Mouse (Mus musculus) neural tube, embryonic 12.5 days (tissue): ENCODE measurements around the gene Stk32c. TPM values are rescaled to one million over a fixed set of nuclear protein-coding genes. Genes with fewer than 3 reads are reported as not detected.

Experiments
- ATAC-seq: fragments of 200-750 bp; cut with Nextera tagmentation; 2 replicates; pipeline ENCODE4 v1.8.0; 2017; ENCODE audit warnings: low read depth, mild to moderate bottlenecking, moderate TSS enrichment, moderate library complexity; ENCODE audit not compliant: low FRiP score
- H3K27ac ChIP-seq: fragments of 300-500 bp; sonication (generic); 2 replicates; pipeline ENCODE4 v1.5.1; 2016
- H3K27me3 ChIP-seq: fragments of 300-500 bp; sonication (generic); replicated peaks from 2 replicates; pipeline ENCODE4 v1.6.1; 2016; ENCODE audit warnings: mild to moderate bottlenecking
- H3K36me3 ChIP-seq: fragments of 300-500 bp; sonication (generic); 2 replicates; pipeline ENCODE4 v1.6.1; 2016; ENCODE audit warnings: mild to moderate bottlenecking
- H3K4me1 ChIP-seq: fragments of 300-500 bp; sonication (generic); 2 replicates; pipeline ENCODE4 v1.6.1; 2016
- H3K4me2 ChIP-seq: fragments of 300-500 bp; sonication (generic); replicated peaks from 2 replicates; pipeline ENCODE4 v1.6.1; 2016; ENCODE audit warnings: mild to moderate bottlenecking
- H3K4me3 ChIP-seq: fragments of 300-500 bp; sonication (generic); 2 replicates; pipeline ENCODE4 v1.5.1; 2016
- H3K9ac ChIP-seq: fragments of 300-500 bp; sonication (generic); 2 replicates; pipeline ENCODE4 v1.6.1; 2016; ENCODE audit warnings: mild to moderate bottlenecking
- H3K9me3 ChIP-seq: fragments of 300-500 bp; sonication (generic); 2 replicates; pipeline ENCODE4 v1.6.1; 2016; ENCODE audit warnings: mild to moderate bottlenecking
- WGBS: fragments of 180-500 bp; shearing (Covaris S2); methylation state at CpG from one replicate; pipeline ENCODE4 v1.1.7; 2016; 5-methylcytosine and 5-hydroxymethylcytosine counted together
- polyA plus RNA-seq: library from polyadenylated mRNA; unstranded; fragments of >200 nt; fragmentation: Nextera tagmentation; extraction: Ambion mirVana; gene quantifications from 2 replicates; pipeline ENCODE4 v1.2.1, GENCODE M21; 2016

Gene Stk32c
- polyA plus RNA-seq, 1 experiment from 2014 or later, result 2.0 TPM

DNA sequence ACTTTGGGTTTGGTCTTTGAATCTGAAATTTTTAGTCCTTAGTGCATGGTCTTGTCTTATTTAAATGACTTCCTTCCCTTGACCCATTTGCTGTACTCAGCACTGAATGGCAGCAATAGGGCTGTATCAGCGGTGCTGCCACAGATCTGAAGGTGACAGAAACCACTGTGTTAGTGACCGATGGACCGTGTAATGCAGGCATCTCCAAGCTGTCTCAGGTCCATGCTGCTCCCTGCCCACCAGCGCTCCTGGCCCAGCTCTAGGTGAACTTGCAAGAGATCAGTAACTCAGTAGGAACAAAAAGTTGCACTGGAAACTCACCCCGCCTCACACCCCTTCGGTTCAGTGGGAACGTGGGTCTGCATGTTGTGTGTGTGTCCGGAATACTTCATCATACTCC lies 130.8 kb downstream of the Stk32c start:
- no peaks in the 10 kb centered on the region for H3K36me3 ChIP-seq
- H3K9me3 ChIP-seq, result no peaks in the 10 kb centered on the region
- peaks cover 46% of the 10 kb centered on the region for H3K4me1 ChIP-seq
- H3K4me2 ChIP-seq, result no peak overlapping the region
- no peak overlapping the region for H3K27ac ChIP-seq
- WGBS, result 58% methylated on average over 8 of the region's 8 CpGs
- H3K9ac ChIP-seq, result no peak overlapping the region
- H3K4me3 ChIP-seq, result no peak overlapping the region
- no peaks in the 10 kb centered on the region for H3K27me3 ChIP-seq
- no peak for ATAC-seq

GRCm38 (mm10) chr7:139081158-139081557 lies 131.9 kb downstream of the Stk32c start:
- Histone ChIP-seq H3K4me3 (no peak overlapping the region), H3K4me2 (no peak overlapping the region), H3K36me3 (no peaks in the 10 kb centered on the region), H3K4me1 (peaks cover 53% of the 10 kb centered on the region), H3K27me3 (no peaks in the 10 kb centered on the region), H3K9me3 (no peaks in the 10 kb centered on the region), H3K27ac (no peak overlapping the region), H3K9ac (no peak overlapping the region)
- 49% methylated on average over 5 of the region's 5 CpGs for WGBS
- no peak for ATAC-seq

DNA sequence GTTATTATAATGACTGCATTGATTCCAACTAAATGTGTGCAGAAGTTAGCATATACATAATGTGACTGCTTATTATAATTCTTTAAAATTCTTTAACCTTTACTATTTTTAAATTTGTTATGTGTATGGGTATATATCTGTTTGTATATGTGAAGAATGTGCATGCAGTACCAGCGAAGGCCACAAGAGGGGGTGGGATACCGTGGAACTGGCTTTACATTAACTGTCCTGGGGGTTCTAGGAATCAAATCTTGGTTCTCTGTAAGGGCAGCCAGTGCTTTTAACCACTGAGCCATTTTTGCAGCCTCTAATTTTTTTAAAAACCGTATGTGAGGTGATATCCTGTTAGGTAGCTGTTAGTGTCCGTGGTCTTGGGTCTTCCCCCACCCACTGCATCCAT lies 132.4 kb downstream of the Stk32c start:
- Histone ChIP-seq H3K9ac (no peak overlapping the region), H3K27me3 (no peaks in the 10 kb centered on the region), H3K4me1 (peaks cover 57% of the 10 kb centered on the region), H3K9me3 (no peaks in the 10 kb centered on the region), H3K36me3 (no peaks in the 10 kb centered on the region), H3K4me2 (no peak overlapping the region), H3K4me3 (no peak overlapping the region), H3K27ac (no peak overlapping the region)
- WGBS, result 73% methylated on average over 4 of the region's 4 CpGs
- no peak for ATAC-seq

- Histone ChIP-seq H3K4me2 (peak overlapping the region; percentile 41), H3K27me3 (no peaks in the 10 kb centered on the region), H3K36me3 (no peaks in the 10 kb centered on the region), H3K4me3 (no peak overlapping the region), H3K9me3 (no peaks in the 10 kb centered on the region), H3K27ac (0 out of 2 replicates have a peak overlapping the region, but pooled peaks have one; percentile 91), H3K4me1 (peaks cover 66% of the 10 kb centered on the region), H3K9ac (no peak overlapping the region)
- 73% methylated on average over 7 of the region's 7 CpGs for WGBS
- no peak for ATAC-seq
Observed at GRCm38 (mm10) chr7:139079141-139079540, 134.0 kb downstream of the Stk32c start.

- no peak for ATAC-seq
- no peak overlapping the region for H3K9ac ChIP-seq
- H3K9me3 ChIP-seq, result no peaks in the 10 kb centered on the region
- H3K4me1 ChIP-seq, result peaks cover 70% of the 10 kb centered on the region
- H3K4me3 ChIP-seq, result no peak overlapping the region; the same call in 1 of the 2 replicates
- peak overlapping the region; percentile 41 for H3K4me2 ChIP-seq
- WGBS, result 41% methylated on average over 6 of the region's 6 CpGs
- no peaks in the 10 kb centered on the region for H3K27me3 ChIP-seq
- no peaks in the 10 kb centered on the region for H3K36me3 ChIP-seq
- peak overlapping the region; percentile 91 for H3K27ac ChIP-seq
Observed at GRCm38 (mm10) chr7:139078181-139078580, 134.9 kb downstream of the Stk32c start.

GRCm38 (mm10) chr7:139077283-139077682 lies 135.8 kb downstream of the Stk32c start:
- Histone ChIP-seq H3K9me3 (no peaks in the 10 kb centered on the region), H3K4me3 (no peak overlapping the region), H3K9ac (0 out of 2 replicates have a peak overlapping the region, but pooled peaks have one; percentile 14), H3K4me1 (peaks cover 67% of the 10 kb centered on the region), H3K4me2 (peak overlapping the region; percentile 41), H3K36me3 (no peaks in the 10 kb centered on the region), H3K27me3 (no peaks in the 10 kb centered on the region), H3K27ac (peak overlapping the region; percentile 91)
- 9% methylated on average over 7 of the region's 7 CpGs for WGBS
- ATAC-seq, result peak; percentile 5; the same call in 1 of the 2 replicates

GRCm38 (mm10) chr7:139075054-139075794 lies 137.9 kb downstream of the Stk32c start:
- Histone ChIP-seq H3K4me1 (peaks cover 67% of the 10 kb centered on the region), H3K36me3 (no peaks in the 10 kb centered on the region), H3K9me3 (no peaks in the 10 kb centered on the region), H3K4me2 (peak overlapping the region; percentile 33), H3K4me3 (no peak overlapping the region), H3K27ac (peak overlapping the region; percentile 91), H3K9ac (0 out of 2 replicates have a peak overlapping the region, but pooled peaks have one; percentile 30), H3K27me3 (no peaks in the 10 kb centered on the region)
- peak; percentile 69 for ATAC-seq
- 10% methylated on average over 14 of the region's 14 CpGs for WGBS

GRCm38 (mm10) chr7:139074189-139074588 lies 138.9 kb downstream of the Stk32c start:
- Histone ChIP-seq H3K4me2 (no peak overlapping the region), H3K4me3 (no peak overlapping the region), H3K9ac (no peak overlapping the region), H3K9me3 (no peaks in the 10 kb centered on the region), H3K36me3 (no peaks in the 10 kb centered on the region), H3K4me1 (peaks cover 62% of the 10 kb centered on the region), H3K27me3 (no peaks in the 10 kb centered on the region), H3K27ac (peak overlapping the region; percentile 91)
- 5% methylated on average over 6 of the region's 6 CpGs for WGBS
- peak; percentile 39 for ATAC-seq

GRCm38 (mm10) chr7:139068182-139068623 lies 144.9 kb downstream of the Stk32c start:
- Histone ChIP-seq H3K9ac (no peak overlapping the region), H3K9me3 (no peaks in the 10 kb centered on the region), H3K4me3 (no peak overlapping the region), H3K27ac (no peak overlapping the region), H3K4me1 (peaks cover 6% of the 10 kb centered on the region), H3K36me3 (no peaks in the 10 kb centered on the region), H3K27me3 (no peaks in the 10 kb centered on the region), H3K4me2 (no peak overlapping the region)
- WGBS, result 1% methylated on average over 2 of the region's 2 CpGs
- ATAC-seq, result peak; percentile 66

DNA sequence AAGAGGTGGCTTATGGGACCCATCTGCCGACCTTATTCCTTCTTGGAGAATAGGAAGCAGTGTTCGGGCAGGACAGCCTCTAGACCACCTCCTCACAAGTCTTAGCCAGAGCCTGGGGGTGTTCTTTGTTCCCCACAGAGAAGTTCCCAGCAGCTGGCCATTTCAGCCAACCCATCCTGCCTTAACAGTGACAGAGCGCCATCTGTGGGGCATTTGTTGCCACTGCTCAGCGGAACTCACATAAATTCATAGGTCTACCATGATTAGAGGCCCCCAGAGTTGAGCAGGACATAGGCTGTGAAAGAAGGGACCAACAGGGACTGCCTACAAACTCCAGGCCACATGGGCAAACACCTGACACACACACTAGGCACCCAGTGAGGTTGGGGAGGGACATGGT lies 149.7 kb downstream of the Stk32c start:
- H3K9ac ChIP-seq, result no peak overlapping the region
- H3K27ac ChIP-seq, result no peak overlapping the region
- H3K27me3 ChIP-seq, result no peaks in the 10 kb centered on the region
- H3K4me2 ChIP-seq, result no peak overlapping the region
- no peak for ATAC-seq
- H3K36me3 ChIP-seq, result no peaks in the 10 kb centered on the region
- no peaks in the 10 kb centered on the region for H3K9me3 ChIP-seq
- 54% methylated on average over 4 of the region's 4 CpGs for WGBS
- H3K4me3 ChIP-seq, result no peak overlapping the region
- H3K4me1 ChIP-seq, result no peaks in the 10 kb centered on the region
